Mouse (Mus musculus): ENCODE measurements around the gene Slc39a11.

The Slc39a11 gene

GRCm38 (mm10) chr11:113541073-113541472 is 108.8 kb downstream of the Slc39a11 start:
- DNase-seq (ENCODE audit: low read depth) = no peak

GRCm38 (mm10) chr11:113539502-113540209 is 110.2 kb downstream of the Slc39a11 start:
- DNase-seq (ENCODE audit: low read depth) = no peak

GRCm38 (mm10) chr11:113539079-113539478 is 110.8 kb downstream of the Slc39a11 start:
- DNase-seq (ENCODE audit: low read depth) = no peak

- DNase-seq (ENCODE audit: low read depth) = no peak
Observed at GRCm38 (mm10) chr11:113538406-113538917, 111.4 kb downstream of the Slc39a11 start.

- DNase-seq (ENCODE audit: low read depth) = no peak
Observed at GRCm38 (mm10) chr11:113537715-113538114, 112.2 kb downstream of the Slc39a11 start.

- DNase-seq (ENCODE audit: low read depth) = no peak
Observed at GRCm38 (mm10) chr11:113537199-113537586, 112.7 kb downstream of the Slc39a11 start.

GRCm38 (mm10) chr11:113536308-113537198 is 113.3 kb downstream of the Slc39a11 start:
- no peak for DNase-seq (ENCODE audit: low read depth)

GRCm38 (mm10) chr11:113534341-113534740 is 115.5 kb downstream of the Slc39a11 start:
- DNase-seq (ENCODE audit: low read depth) = no peak

- DNase-seq (ENCODE audit: low read depth) = no peak
Observed at GRCm38 (mm10) chr11:113533931-113534330, 115.9 kb downstream of the Slc39a11 start.

- DNase-seq (ENCODE audit: low read depth) = no peak
Observed at GRCm38 (mm10) chr11:113528391-113528790, 121.5 kb downstream of the Slc39a11 start.

- DNase-seq (ENCODE audit: low read depth) = no peak
Observed at GRCm38 (mm10) chr11:113525731-113526130, 124.1 kb downstream of the Slc39a11 start.

GRCm38 (mm10) chr11:113522726-113523125 is 127.2 kb downstream of the Slc39a11 start:
- no peak for DNase-seq (ENCODE audit: low read depth)

- DNase-seq (ENCODE audit: low read depth) = no peak
Observed at GRCm38 (mm10) chr11:113521469-113522190, 128.2 kb downstream of the Slc39a11 start.

- no peak for DNase-seq (ENCODE audit: low read depth)
Observed at GRCm38 (mm10) chr11:113520851-113521461, 128.9 kb downstream of the Slc39a11 start.

GRCm38 (mm10) chr11:113520373-113520772 is 129.5 kb downstream of the Slc39a11 start:
- no peak for DNase-seq (ENCODE audit: low read depth)

GRCm38 (mm10) chr11:113519973-113520372 is 129.9 kb downstream of the Slc39a11 start:
- no peak for DNase-seq (ENCODE audit: low read depth)

- no peak for DNase-seq (ENCODE audit: low read depth)
Observed at GRCm38 (mm10) chr11:113518176-113518575, 131.7 kb downstream of the Slc39a11 start.

GRCm38 (mm10) chr11:113516156-113516555 is 133.7 kb downstream of the Slc39a11 start:
- DNase-seq (ENCODE audit: low read depth) = no peak

GRCm38 (mm10) chr11:113512976-113513375 is 136.9 kb downstream of the Slc39a11 start:
- DNase-seq (ENCODE audit: low read depth) = no peak

- peak; percentile 47 for DNase-seq (ENCODE audit: low read depth)
Observed at GRCm38 (mm10) chr11:113512150-113512549, 137.7 kb downstream of the Slc39a11 start.

- DNase-seq (ENCODE audit: low read depth) = no peak
Observed at GRCm38 (mm10) chr11:113510969-113511625, 138.8 kb downstream of the Slc39a11 start.
